Mouse (Mus musculus) forebrain, embryonic 12.5 days (tissue): ENCODE data around the gene Vpreb2. TPM values are rescaled to one million over a fixed set of nuclear protein-coding genes. Genes with fewer than 3 reads are reported as not detected.
"Not testable (repeated sequence)": the region's sequence is repeated elsewhere in the genome, so short reads cannot be mapped to it uniquely, and the experiment has no call there.

ENCODE experiments used
- ATAC-seq: fragments of 200-750 bp; cut with Nextera tagmentation; 2 replicates; pipeline ENCODE4 v1.8.0; 2017; ENCODE audit warnings: moderate TSS enrichment; ENCODE audit not compliant: low FRiP score
- H3K27ac ChIP-seq: fragments of 300-500 bp; sonication (generic); 2 replicates; pipeline ENCODE4 v1.5.1; 2016; ENCODE audit warnings: mild to moderate bottlenecking
- H3K27me3 ChIP-seq: fragments of 300-500 bp; sonication (generic); 2 replicates; pipeline ENCODE4 v1.6.1; 2016; ENCODE audit warnings: mild to moderate bottlenecking
- H3K36me3 ChIP-seq: fragments of 300-500 bp; sonication (generic); replicated peaks from 2 replicates; pipeline ENCODE4 v1.6.1; 2016; ENCODE audit warnings: mild to moderate bottlenecking
- H3K4me1 ChIP-seq: fragments of 300-500 bp; sonication (generic); 2 replicates; pipeline ENCODE4 v1.6.1; 2016
- H3K4me2 ChIP-seq: fragments of 300-500 bp; sonication (generic); 2 replicates; pipeline ENCODE4 v1.6.1; 2016; ENCODE audit warnings: mild to moderate bottlenecking, moderate library complexity
- H3K4me3 ChIP-seq: fragments of 300-500 bp; sonication (generic); replicated peaks from 2 replicates; pipeline ENCODE4 v1.5.1; 2016; ENCODE audit warnings: mild to moderate bottlenecking
- H3K9ac ChIP-seq: fragments of 300-500 bp; sonication (generic); 2 replicates; pipeline ENCODE4 v1.6.1; 2016; ENCODE audit warnings: mild to moderate bottlenecking
- H3K9me3 ChIP-seq: fragments of 300-500 bp; sonication (generic); 2 replicates; pipeline ENCODE4 v1.6.1; 2016
- WGBS: fragments of 180-500 bp; shearing (Covaris S2); methylation state at CpG from one replicate; pipeline ENCODE4 v1.1.7; 2016; 5-methylcytosine and 5-hydroxymethylcytosine counted together
- polyA plus RNA-seq: library from polyadenylated mRNA; unstranded; fragments of >200 nt; fragmentation: Nextera tagmentation; extraction: Ambion mirVana; gene quantifications from 2 replicates; pipeline ENCODE4 v1.2.1, GENCODE M21; 2016

Vpreb2 gene
- polyA plus RNA-seq, 1 experiment from 2014 or later: not detected

- Histone ChIP-seq H3K4me2 (no peak overlapping the region), H3K4me3 (no peak overlapping the region), H3K4me1 (peaks cover 15% of the 10 kb centered on the region), H3K9me3 (no peaks in the 10 kb centered on the region), H3K27ac (no peak overlapping the region), H3K27me3 (no peaks in the 10 kb centered on the region), H3K36me3 (no peaks in the 10 kb centered on the region), H3K9ac (no peak overlapping the region)
- no peak for ATAC-seq
- 88% methylated on average over 3 of the region's 4 CpGs for WGBS
Measured at GRCm38 (mm10) chr16:17951618-17952017, 28.6 kb upstream of the Vpreb2 start.

DNA sequence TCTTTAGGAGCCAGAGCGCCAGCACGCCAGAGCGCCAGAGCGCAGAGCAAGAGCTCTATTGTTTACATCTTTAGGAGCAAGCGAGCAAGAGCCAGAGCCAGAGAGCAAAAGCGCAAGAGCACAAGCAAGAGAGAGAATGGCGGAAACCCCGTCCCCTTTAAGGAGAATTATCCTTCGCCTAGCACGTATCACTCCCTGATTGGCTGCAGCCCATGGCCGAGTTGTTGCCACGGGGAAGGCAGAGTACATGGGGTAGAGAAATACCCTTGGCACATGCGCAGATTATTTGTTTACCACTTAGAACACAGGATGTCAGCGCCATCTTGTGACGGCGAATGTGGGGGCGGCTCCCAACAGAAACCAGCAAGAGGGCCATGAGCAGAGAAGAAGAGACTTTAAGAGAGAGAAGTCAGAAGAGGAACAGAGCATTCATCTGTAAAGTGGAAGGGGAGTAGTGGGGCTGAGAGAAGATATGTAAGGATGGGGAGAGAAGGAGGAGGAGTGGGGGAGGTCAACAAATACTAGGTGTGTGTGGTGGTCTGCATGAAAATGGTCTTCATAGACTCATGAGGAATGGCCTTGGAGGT, 24.1 kb upstream of the Vpreb2 start:
- not testable (repeated sequence) for H3K27ac ChIP-seq, H3K9ac ChIP-seq, H3K4me2 ChIP-seq, H3K4me1 ChIP-seq, H3K4me3 ChIP-seq, H3K36me3 ChIP-seq, H3K9me3 ChIP-seq, H3K27me3 ChIP-seq, ATAC-seq
- 92% methylated on average over 17 of the region's 17 CpGs for WGBS

DNA sequence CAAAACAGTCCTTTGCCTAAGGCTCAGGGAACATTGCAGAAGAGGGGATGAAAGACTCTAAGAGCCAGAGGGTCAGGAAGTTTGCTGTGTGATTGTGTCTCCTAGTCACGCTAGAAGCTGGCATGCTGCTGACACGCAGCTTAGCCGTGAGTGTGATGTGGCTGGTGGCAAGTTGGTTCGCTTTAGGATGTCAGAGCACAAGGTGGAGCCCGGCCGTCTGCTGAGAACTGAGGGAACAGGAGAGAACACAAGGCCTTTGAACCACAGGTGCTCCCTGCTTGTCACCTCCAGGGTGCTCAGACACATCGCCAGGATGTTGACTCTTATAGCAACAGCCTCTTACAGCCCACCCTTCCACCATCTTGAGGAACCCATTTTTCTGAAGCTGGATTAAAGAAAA, 18.1 kb upstream of the Vpreb2 start:
- H3K4me2 ChIP-seq: no peak overlapping the region
- no peaks in the 10 kb centered on the region for H3K27me3 ChIP-seq
- no peaks in the 10 kb centered on the region for H3K36me3 ChIP-seq
- 81% methylated on average over 7 of the region's 7 CpGs for WGBS
- no peaks in the 10 kb centered on the region for H3K4me1 ChIP-seq
- no peak overlapping the region for H3K27ac ChIP-seq
- ATAC-seq: no peak
- no peak overlapping the region for H3K9ac ChIP-seq
- 0 out of 2 replicates have a peak, but pooled peaks cover 2% of the 10 kb centered on the region for H3K9me3 ChIP-seq
- H3K4me3 ChIP-seq: no peak overlapping the region

DNA sequence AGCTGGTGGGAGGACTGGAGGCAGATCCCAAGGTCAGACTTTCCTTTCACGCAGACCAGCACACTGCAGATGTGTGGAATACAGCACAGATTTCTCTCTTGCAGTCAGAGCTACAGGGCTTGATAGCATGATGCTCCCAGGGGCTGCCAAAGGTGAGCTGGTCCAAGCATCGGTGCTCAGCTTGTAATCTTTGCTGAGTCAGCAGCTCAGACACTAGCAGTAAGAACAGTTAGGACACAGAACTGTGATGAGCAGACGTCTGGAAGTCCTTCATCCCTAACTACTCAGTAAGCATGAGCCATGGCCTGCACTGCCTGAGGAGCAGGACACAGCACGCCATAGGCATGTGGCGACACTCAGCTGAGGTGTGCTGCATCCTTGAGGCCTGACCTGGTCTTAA, 8.4 kb upstream of the Vpreb2 start:
- Histone ChIP-seq H3K27me3 (no peaks in the 10 kb centered on the region), H3K9me3 (no peaks in the 10 kb centered on the region), H3K4me2 (no peak overlapping the region), H3K27ac (no peak overlapping the region), H3K4me3 (no peak overlapping the region), H3K36me3 (no peaks in the 10 kb centered on the region), H3K4me1 (no peaks in the 10 kb centered on the region), H3K9ac (no peak overlapping the region)
- WGBS: 84% methylated on average over 5 of the region's 5 CpGs
- ATAC-seq: no peak

DNA sequence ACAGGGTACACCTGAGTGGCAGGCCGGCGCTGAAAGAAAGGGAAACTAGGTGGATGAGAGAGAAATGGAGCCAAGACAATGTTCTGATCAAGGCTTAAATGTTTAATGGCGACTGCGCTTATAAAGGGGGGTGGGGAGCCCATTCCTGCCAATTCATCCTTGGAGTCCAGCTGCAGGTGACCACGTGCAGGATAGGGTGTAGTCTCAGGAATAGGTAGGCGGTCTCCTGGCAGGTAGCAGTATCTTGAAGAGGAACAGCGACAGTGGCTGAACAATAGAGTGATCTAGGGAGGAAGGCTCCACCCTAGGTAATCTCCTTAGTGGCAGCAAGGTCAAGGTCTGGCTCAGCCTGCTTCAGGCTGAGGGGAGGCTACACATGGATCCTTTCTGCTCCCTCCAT, 2.4 kb upstream of the Vpreb2 start:
- H3K4me1 ChIP-seq, H3K27me3 ChIP-seq, H3K27ac ChIP-seq, H3K9me3 ChIP-seq, H3K36me3 ChIP-seq, ATAC-seq, H3K9ac ChIP-seq, H3K4me2 ChIP-seq, H3K4me3 ChIP-seq: not testable (repeated sequence)
- WGBS: 70% methylated on average over 7 of the region's 7 CpGs

GRCm38 (mm10) chr16:17983201-17983600, 3.0 kb downstream of the Vpreb2 start:
- Histone ChIP-seq H3K4me2 (no peak overlapping the region), H3K9ac (no peak overlapping the region), H3K27ac (no peak overlapping the region), H3K36me3 (no peaks in the 10 kb centered on the region), H3K9me3 (no peaks in the 10 kb centered on the region), H3K4me3 (no peak overlapping the region), H3K27me3 (no peaks in the 10 kb centered on the region; the same call in 1 of the 2 replicates), H3K4me1 (no peaks in the 10 kb centered on the region)
- ATAC-seq: no peak
- 95% methylated on average over 2 of the region's 2 CpGs for WGBS

- WGBS: 79% methylated on average over 5 of the region's 5 CpGs
- no peaks in the 10 kb centered on the region for H3K36me3 ChIP-seq
- no peak overlapping the region for H3K9ac ChIP-seq
- H3K4me2 ChIP-seq: no peak overlapping the region
- no peak for ATAC-seq
- H3K4me3 ChIP-seq: no peak overlapping the region
- H3K27me3 ChIP-seq: no peaks in the 10 kb centered on the region; the same call in 1 of the 2 replicates
- no peaks in the 10 kb centered on the region for H3K4me1 ChIP-seq
- H3K27ac ChIP-seq: no peak overlapping the region
- H3K9me3 ChIP-seq: no peaks in the 10 kb centered on the region
Measured at GRCm38 (mm10) chr16:17984231-17984630, 4.0 kb downstream of the Vpreb2 start.

- H3K27ac ChIP-seq: no peak overlapping the region
- WGBS: 67% methylated on average over 5 of the region's 5 CpGs
- no peaks in the 10 kb centered on the region for H3K4me1 ChIP-seq
- H3K36me3 ChIP-seq: no peaks in the 10 kb centered on the region
- H3K27me3 ChIP-seq: no peaks in the 10 kb centered on the region; the same call in 1 of the 2 replicates
- ATAC-seq: no peak
- no peak overlapping the region for H3K4me3 ChIP-seq
- no peak overlapping the region for H3K9ac ChIP-seq
- H3K9me3 ChIP-seq: peaks cover 8% of the 10 kb centered on the region
- no peak overlapping the region for H3K4me2 ChIP-seq
Measured at GRCm38 (mm10) chr16:17985078-17985477, 4.8 kb downstream of the Vpreb2 start.

- whole genome bisulfite sequencing: 56% methylated on average over 10 of the region's 10 CpGs
- peaks cover 11% of the 10 kb centered on the region for H3K9me3 ChIP-seq
- no peaks in the 10 kb centered on the region; the same call in 1 of the 2 replicates for H3K27me3 ChIP-seq
- no peak overlapping the region for H3K4me3 ChIP-seq
- no peak overlapping the region for H3K4me2 ChIP-seq
- no peaks in the 10 kb centered on the region for H3K4me1 ChIP-seq
- ATAC-seq: no peak
- H3K27ac ChIP-seq: no peak overlapping the region
- no peak overlapping the region for H3K9ac ChIP-seq
- no peaks in the 10 kb centered on the region for H3K36me3 ChIP-seq
Measured at GRCm38 (mm10) chr16:17986456-17987132, 6.4 kb downstream of the Vpreb2 start.

DNA sequence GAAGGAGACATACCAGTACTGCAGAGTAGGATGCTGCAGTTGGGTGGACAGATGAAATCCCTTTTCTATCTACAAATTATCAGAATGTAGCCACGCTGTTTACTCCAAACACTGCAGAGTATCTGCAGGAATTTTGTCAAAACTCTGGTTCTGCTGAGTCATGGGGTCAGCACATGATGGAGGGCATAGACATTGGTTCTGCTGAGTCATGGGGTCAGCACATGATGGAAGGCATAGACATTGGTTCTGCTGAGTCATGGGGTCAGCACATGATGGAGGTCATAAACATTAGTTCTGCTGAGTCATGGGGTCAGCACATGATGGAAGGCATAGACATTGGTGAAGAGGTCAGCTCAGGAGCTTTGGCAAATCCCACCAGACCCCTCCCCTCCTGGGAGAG, 7.5 kb downstream of the Vpreb2 start:
- H3K36me3 ChIP-seq: no peaks in the 10 kb centered on the region
- no peaks in the 10 kb centered on the region for H3K4me1 ChIP-seq
- H3K9ac ChIP-seq: no peak overlapping the region
- H3K27ac ChIP-seq: no peak overlapping the region
- no peak overlapping the region for H3K4me3 ChIP-seq
- no peak overlapping the region for H3K4me2 ChIP-seq
- 88% methylated on average over 1 of the region's 1 CpGs for WGBS
- H3K27me3 ChIP-seq: no peaks in the 10 kb centered on the region; the same call in 1 of the 2 replicates
- H3K9me3 ChIP-seq: peaks cover 16% of the 10 kb centered on the region
- no peak for ATAC-seq

DNA sequence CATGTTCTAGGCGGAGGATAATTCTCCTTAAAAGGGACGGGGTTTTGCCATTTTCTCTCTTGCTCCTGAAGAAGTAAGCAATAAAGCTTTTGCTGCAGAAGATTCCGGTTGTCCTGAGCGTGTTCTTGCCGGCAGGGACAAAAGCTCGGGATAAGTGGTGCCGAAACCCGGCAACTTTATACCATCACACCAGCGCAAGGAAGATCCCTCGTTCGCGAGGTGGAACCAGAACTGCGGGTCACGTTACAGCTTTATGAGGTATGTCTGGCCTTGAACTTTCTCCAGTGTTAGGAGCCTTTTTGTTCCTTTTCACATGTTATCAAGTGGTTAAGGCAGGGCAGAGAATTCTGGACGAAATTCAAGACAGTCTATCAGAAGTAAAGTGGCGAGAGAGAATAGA, 12.1 kb downstream of the Vpreb2 start:
- WGBS: 94% methylated on average over 16 of the region's 16 CpGs

DNA sequence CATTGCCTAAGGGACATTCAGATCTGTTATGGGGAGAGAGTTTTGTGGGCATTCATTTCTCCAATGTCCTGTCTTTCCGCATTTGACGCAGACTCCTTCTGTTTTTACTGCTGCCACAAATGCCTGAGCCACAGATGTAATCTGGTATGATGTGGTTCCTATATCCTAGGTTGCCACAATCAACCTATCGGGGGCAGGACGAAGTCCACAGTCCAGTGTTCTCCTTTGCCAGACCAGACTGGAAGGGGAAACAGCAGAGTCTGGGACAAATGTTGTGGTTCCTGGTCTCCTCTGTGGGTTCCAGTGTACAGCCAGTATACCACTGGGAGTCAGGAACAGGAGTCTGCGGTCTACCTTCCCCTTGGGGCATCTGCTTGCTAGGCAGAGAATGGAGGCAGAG, 19.4 kb downstream of the Vpreb2 start:
- no peaks in the 10 kb centered on the region for H3K27me3 ChIP-seq
- no peaks in the 10 kb centered on the region for H3K4me1 ChIP-seq
- no peaks in the 10 kb centered on the region for H3K36me3 ChIP-seq
- H3K27ac ChIP-seq: no peak overlapping the region
- no peaks in the 10 kb centered on the region for H3K9me3 ChIP-seq
- 89% methylated on average over 5 of the region's 5 CpGs for WGBS
- ATAC-seq: no peak
- H3K9ac ChIP-seq: no peak overlapping the region
- H3K4me3 ChIP-seq: no peak overlapping the region
- no peak overlapping the region for H3K4me2 ChIP-seq

More for the DNA sequence above, 12.1 kb downstream of the Vpreb2 start:
- not testable (repeated sequence) for H3K9ac ChIP-seq, H3K4me2 ChIP-seq, H3K27ac ChIP-seq, H3K4me1 ChIP-seq, H3K4me3 ChIP-seq, H3K27me3 ChIP-seq, ATAC-seq, H3K36me3 ChIP-seq
- peaks cover 16% of the 10 kb centered on the region for H3K9me3 ChIP-seq

DNA sequence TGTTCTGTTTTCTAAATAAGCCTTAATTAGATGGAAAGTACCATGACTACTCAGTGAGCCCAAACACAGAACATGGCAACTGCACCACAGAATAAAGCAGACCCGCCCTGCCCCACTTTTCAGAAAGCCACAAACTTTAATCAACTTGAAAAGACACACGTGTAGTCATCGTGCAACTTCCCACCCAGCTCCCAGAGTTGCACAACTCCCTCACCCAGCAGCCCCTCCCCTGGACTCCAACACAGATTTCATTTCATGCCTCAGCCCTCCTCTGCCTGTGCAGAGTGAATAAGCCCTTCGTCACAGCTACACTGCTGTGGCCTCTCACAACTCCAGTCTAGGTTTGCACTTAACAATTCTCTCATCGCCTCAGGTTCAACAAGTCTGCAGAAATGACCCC, 24.4 kb downstream of the Vpreb2 start:
- H3K27me3 ChIP-seq: no peaks in the 10 kb centered on the region
- H3K9me3 ChIP-seq: no peaks in the 10 kb centered on the region
- H3K4me2 ChIP-seq: no peak overlapping the region
- no peak for ATAC-seq
- 66% methylated on average over 5 of the region's 5 CpGs for WGBS
- no peak overlapping the region for H3K9ac ChIP-seq
- no peak overlapping the region for H3K4me3 ChIP-seq
- H3K4me1 ChIP-seq: no peaks in the 10 kb centered on the region
- no peaks in the 10 kb centered on the region for H3K36me3 ChIP-seq
- no peak overlapping the region for H3K27ac ChIP-seq
